Mouse (Mus musculus) CD4-positive, CD25-positive, alpha-beta regulatory T cell, adult 2 months (primary cell): ENCODE measurements around the gene Nucks1.
A peak's percentile ranks its signal among the peaks of the same experiment; 100 is the strongest.
"Not testable (repeated sequence)": the region's sequence is repeated elsewhere in the genome, so short reads cannot be mapped to it uniquely, and the experiment has no call there.

ENCODE experiments used
- DNase-seq: peaks from one replicate; pipeline ENCODE4 v3.0.0-alpha.2; 2012; ENCODE audit warnings: low read depth, low spot score

The Nucks1 gene

DNA sequence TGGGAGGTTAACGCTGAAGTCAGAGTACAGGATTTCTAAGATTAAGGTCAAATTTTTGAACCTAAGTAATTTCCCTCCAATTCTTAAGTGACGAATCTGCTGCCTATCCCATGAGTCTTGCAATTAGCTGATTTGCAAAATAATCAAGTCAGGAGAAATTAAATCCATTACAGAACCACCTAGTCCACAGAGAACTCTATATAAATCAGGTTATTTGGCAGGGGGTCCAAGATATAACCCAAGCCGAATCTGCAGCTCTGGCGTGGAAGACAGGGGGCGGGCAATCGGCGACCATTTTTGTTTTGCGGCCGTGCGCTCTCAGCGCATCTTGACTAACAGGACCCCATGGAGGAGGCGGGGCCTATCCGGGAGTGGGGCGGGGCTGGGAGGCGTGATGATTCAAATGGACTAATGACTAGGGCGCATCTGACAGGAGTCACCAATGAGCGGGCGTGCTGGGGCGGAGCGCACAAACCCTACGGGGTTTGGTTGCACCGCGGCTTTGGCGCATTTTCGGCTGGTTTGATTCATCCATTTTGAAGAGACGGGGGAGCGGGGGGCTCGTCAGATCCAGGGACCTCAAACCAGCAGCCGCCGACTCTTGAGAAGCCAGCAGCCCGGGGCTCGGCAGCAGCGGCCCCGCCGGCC, at the start of gene Nucks1:
Gene Nucks1, plus strand, starts transcription at position 534 of the 648 bp plus-strand sequence.
- DNase-seq: peak; percentile 99

GRCm38 (mm10) chr1:131861811-131862210, 48.5 kb upstream of the Nucks1 start:
- DNase-seq: no peak

DNA sequence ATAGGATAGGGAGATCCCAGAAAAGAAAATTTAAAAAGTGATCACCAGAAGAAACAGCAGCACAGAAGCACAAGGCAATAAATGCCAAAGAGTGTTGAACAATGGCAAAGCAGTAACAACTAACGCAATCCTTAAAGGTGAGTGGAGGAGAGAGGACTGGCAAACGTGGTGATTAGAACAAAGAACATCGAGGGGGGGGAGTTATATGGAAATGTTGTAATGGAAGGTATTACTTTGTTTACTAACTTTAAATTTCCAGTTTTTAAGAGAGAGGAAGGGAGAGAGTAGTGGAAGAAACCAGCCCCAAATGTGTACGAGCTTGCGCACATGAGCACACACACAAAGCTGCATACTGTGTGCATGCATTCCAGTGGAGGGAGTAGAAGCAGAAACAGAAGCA, 44.7 kb upstream of the Nucks1 start:
- DNase-seq: no peak

DNA sequence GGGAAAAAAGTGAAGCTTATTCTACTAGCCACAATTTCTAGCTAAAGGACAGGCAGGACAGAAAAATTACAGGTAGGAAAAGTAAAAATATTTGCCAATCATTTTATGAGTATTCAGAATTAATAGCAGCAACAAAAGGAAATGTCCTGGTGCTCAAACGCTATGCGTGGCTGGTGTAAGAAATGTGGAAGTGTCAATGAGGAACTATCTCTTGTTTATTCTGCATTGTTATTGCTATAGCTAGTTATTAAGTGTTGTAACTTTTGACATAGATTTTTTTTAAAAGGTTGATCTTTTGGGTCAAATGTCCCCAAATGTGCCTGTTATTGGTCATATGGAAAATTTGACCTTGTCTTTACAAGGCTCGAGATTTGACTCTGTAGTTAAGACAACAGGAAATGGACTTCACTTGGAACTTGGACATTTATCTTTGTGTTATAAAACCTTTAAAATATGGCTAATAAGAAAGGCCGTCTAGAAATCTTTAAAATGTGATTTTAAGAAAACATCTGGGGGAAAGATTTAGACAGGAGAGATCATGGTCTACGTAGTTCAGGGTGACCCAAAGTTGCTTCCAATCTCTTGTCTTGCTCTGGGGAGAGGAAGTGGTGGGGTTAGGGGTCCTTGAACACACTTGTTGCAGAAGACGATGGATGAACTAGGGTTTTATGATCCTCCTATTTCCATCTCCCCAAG, 43.9 kb upstream of the Nucks1 start:
- DNase-seq: no peak

DNA sequence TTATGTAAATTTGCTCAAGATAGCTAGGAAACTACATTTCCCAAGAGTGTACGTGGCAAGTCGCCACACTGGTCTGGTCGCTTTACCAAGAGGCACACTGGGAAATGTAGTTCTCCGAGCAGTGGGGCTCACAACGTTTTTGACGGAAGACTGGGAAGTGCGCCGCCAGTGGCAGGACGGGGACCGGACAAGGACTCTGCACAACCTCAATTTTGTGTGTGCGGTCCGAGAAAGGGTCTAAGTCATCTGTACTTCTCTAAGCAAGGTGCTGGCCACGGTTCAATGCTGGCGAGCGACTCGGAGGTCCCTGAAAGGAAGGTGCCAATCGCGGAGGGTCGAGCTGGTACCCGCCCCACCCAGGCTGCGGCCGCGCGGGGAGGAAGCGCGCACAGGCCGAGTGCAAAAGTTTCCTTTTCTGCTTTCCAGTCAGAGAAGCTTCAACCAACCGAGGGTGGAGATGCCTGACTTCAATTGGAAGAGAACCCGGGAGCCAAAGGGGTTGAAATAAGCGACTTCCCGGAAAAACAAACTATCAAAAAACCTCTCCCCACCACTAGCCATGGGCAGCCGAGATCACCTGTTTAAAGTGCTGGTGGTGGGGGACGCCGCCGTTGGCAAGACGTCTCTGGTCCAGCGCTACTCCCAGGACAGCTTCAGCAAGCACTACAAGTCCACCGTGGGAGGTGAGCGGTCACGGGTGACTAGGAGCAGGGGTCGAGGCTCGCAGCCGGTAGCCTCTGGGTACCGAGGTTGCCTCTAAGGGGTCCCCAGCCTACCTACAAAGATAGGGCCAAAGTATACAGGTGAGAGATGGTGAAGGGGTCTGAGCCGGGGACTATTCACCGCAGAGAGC, 43.0 kb upstream of the Nucks1 start, which contains the start of gene Rab29:
Gene Rab29, plus strand, starts transcription at position 132 of the 853 bp plus-strand sequence.
- DNase-seq: peak; percentile 96

GRCm38 (mm10) chr1:131867946-131868290, 42.4 kb upstream of the Nucks1 start:
- peak; percentile 35 for DNase-seq

DNA sequence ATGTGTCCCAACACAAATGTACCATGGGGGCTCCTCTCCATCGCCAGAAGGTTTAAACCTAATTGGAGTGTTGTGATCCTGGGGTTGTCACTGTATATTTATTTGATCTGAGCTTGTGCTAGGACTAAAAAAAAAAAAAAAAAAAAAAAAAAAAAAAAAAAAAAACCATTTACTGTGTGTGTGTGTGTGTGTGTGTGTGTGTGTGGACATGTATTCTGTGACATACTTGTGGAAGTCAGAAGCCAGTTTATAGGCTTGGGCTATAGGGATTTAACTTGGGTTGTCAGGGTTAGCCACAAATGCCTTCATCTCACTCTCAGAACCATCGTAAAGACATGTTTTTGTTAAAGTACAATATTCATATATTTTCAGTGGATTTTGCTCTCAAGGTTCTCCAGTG, 40.8 kb upstream of the Nucks1 start:
- DNase-seq: no peak

DNA sequence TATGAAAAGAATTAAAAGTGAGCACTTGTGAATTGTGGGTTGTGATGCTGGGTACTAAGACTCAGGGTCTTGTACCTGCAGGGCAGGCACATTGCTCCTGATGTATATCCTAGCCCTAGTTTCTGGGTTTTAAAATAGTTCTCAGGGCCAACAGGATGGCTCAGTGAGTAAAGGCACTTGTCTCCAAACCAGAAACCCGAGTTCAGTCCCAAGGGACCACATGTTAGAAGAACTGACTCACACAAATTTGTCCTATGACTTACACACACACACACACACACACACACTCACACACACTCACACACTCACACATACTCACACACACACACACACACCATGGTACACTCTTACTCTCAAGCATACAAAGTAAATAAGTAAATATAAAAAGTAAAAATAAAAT, 37.5 kb upstream of the Nucks1 start:
- DNase-seq: no peak

GRCm38 (mm10) chr1:131879816-131880215, 30.5 kb upstream of the Nucks1 start:
- DNase-seq: no peak

GRCm38 (mm10) chr1:131882787-131883186, 27.5 kb upstream of the Nucks1 start:
- peak; percentile 68 for DNase-seq

GRCm38 (mm10) chr1:131886173-131886572, 24.2 kb upstream of the Nucks1 start:
- DNase-seq: no peak

DNA sequence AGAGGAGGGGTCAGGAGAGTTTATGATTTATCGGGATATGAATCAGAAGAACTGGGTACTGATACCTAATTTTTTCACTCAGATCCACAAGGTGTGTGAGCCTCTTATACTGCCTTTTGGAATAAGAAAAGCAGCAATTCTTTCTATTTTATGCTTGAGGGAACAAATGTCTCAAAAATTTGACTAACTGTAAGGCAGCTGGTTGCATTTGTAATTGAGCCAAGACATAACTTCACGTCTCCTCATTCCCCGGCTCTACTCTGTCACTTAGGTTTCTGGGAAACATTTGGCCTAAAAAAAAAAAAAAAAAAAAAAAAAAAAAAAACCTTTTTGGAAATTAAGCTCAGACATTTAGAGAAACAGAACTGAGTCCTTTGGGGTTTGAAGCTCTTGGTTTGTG, 23.7 kb upstream of the Nucks1 start:
- no peak for DNase-seq

DNA sequence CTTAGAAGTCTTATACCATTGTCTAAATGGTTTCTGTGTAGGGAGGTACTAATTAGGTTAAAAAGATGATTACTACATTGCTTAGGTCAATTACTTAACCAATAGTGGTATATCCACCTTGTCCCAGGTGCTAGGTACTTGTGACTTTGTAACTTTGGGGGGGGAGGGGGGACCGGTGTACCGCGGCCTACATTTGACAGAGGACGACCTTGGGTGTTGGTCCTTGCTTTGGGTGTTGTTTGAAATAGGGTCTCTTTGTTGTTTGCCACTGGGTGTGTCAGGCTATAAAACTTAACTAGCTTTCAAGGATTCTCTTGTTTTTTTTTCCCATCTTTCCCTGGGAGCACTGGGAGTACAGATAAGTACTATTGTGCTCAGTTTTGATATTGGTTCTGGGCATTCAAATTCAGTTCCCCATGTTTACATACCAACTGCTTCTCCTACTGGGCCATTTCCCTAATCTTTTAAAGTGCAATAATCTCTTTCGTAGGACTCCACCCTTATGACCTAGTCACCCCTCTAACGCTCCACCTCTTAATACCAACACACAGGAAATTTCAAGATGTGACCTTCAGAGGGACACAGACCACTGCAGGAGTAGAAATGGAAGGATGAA, 20.2 kb upstream of the Nucks1 start:
- no peak for DNase-seq

GRCm38 (mm10) chr1:131891436-131891835, 18.9 kb upstream of the Nucks1 start:
- no peak for DNase-seq

GRCm38 (mm10) chr1:131902679-131903078, 7.7 kb upstream of the Nucks1 start:
- no peak for DNase-seq

- no peak for DNase-seq
Observed at GRCm38 (mm10) chr1:131903251-131903650, 7.1 kb upstream of the Nucks1 start.

- peak; percentile 41 for DNase-seq
Observed at GRCm38 (mm10) chr1:131905497-131905896, 4.8 kb upstream of the Nucks1 start.

GRCm38 (mm10) chr1:131908456-131908855, 1.9 kb upstream of the Nucks1 start:
- no peak for DNase-seq

GRCm38 (mm10) chr1:131909236-131909635, 1.1 kb upstream of the Nucks1 start:
- DNase-seq: not testable (repeated sequence)

DNA sequence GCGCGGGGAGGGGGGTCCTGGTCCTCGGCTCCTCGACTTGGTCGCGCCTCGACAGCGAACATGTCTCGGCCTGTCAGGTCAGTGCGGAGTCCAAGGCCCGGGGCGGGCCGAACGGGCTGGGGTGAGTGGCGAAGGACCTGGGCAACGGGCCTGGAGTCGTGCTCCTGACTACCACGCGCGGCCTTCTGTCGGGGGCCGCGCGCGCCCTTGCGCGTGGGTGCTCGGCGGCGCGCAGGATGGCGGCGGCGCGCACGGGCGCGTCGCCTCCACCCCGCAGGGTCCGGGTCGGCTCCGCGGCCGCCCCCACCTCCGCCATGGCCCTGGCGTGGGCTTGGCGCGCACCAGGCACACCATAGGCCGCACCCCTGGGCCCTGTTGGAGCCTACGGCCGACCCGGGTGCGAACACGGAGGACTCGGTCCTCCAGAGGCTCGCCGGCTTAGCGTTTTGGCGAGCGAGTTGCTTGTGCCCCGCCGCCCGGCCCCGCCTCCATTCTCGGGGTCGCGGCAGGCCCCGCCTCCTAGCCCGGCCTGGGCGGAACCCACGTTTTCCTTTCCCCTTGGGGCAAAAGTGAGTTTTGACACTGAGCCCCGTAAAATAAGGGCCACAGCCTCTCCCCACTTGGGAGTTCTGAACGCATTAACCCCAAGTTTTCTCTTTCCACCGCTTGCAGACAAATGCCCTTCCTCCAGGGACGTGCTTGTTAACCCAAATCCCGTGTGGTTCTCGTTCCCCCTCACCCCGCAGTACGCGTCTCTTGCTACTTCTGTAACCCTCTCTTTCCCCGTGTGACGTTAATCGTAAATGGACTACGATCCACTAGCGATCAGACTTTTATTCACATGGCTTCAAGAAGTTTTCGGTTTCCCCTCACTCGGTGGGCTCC, 582 bp downstream of the Nucks1 start:
- DNase-seq: peak; percentile 88

DNA sequence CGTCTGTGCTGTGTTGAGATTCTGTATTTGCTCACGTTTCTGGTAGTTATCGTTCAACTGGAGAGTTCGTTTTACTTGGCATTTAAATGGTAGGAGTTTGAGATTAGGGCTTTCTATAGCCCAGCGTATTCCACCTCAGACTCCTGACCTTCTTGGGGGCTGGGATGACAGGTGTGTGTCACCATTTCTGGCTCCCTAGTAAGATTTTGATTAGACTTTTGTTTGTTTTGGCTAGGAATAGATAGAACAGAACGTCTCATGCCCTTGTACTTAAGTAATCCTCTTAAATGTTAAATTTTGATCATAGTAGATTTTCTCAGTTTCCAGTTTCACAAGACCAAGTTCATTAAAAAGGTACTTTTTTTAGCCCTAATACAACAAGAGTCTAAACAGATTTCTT, 7.3 kb downstream of the Nucks1 start:
- no peak for DNase-seq
